Mouse (Mus musculus) WW6 (cell line): ENCODE measurements at regions not wholly inside any gene's neighbourhood (a gene's known extent, or its start where the extent isn't known, plus 50 kb on each side); places are given as distances from the start of the nearest gene placed in this dataset.

Experiments used
- DNase-seq: peaks from one replicate; pipeline ENCODE4 v3.0.0-alpha.2; 2013; ENCODE audit warnings: low read depth, low spot score

DNA sequence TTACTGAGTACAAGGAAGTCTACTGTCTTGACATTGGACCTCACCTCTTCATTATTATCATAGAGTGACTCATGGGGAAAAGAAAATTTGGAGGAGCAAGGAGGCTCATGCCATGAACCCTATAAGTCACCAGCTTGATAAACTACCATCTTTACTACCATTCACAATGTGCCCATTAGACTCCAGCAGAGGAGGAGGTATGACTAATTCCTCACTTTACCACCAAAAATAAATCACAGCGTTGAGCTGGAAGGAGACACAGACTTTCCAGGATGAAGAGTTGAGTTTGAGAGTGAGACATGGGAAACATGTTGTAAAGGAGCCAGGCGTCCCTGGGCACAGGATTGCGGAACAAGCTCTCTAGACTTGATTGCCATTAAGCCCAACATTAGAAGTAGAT lies 195.0 kb upstream of the Mctp2 start:
- DNase-seq: no peak

- no peak for DNase-seq
Measured at GRCm38 (mm10) chr7:72503756-72504155, 197.3 kb upstream of the Mctp2 start.

DNA sequence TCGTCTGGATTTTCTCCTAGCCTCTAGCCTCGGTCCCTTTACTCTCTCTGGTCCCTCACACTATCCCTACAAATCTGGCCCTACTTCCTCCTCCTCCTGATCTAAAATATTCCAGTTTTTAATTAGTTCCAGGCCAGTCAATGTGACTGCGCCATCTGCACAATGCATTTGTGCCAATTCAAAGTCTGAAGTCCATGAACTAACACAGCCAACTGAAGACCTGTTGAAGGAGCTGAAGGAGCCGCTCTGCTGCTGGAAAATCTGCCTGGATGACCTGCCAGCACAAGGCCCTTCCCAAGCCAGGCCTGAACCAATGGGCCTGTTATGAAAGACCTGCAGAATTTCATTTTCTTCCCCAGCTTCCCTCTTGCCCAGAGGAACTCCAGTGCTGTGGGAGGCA lies 197.9 kb upstream of the Mctp2 start:
- no peak for DNase-seq

- no peak for DNase-seq
Measured at GRCm38 (mm10) chr7:72505732-72506460, 199.5 kb upstream of the Mctp2 start.

DNA sequence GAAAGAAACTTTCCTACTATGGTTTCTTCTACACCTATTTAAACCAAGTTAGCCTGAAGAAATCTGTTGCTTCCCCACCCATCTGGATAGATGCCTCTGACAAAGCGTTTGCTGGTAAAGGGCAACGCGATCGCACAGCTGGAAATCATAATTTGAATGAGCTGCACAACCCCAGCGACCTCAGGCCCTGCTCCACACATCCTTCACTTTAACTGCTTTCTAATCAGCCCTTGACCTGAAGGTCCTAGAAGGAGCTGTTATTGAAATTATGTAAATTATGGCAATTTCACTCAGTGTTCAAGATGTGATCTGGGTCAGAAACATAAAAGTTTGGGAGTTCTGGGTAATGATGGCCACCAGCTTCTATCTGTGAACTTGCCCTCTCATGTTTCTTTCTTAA lies 201.5 kb upstream of the Mctp2 start:
- DNase-seq: no peak

DNA sequence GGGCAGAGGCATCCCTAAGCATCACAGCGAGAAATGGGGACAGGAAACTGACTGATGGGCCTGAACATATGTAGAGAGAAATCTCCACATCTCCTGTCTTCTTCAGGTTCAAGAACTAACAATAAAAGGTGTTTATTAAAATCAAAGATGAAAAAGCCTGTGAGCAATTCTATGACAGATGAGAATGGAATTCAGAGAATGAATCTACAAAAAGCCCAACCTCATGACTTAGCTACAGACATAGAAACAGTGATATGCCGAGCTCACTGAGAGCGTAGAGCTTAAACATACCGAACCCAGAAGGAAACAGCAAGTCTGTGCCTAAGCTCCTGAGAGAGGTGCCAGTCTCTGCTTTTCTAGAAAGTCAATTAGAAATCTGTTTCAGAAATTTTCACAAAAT lies 203.7 kb upstream of the Mctp2 start:
- DNase-seq: no peak

GRCm38 (mm10) chr7:72513446-72513845 lies 207.0 kb upstream of the Mctp2 start:
- no peak for DNase-seq

DNA sequence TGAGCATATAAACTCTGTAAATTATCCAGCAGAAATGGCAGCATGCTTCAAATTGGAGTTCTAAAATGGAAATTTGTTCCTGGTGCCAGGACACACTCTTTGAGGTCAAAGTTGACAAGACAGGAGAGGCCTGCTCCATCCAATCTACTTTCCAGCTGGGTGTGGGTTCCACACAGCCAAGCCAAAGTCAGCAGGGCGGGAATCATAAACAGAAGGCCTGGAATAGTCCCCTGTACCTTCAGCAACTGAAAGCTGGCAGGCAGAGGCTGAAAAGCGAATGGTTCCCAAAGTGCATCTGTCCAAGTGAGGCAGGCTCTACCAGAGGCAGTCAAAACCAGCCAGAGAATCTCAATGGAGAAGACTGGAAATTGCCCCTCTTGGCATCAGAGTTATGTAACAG lies 208.4 kb upstream of the Mctp2 start:
- DNase-seq: no peak

DNA sequence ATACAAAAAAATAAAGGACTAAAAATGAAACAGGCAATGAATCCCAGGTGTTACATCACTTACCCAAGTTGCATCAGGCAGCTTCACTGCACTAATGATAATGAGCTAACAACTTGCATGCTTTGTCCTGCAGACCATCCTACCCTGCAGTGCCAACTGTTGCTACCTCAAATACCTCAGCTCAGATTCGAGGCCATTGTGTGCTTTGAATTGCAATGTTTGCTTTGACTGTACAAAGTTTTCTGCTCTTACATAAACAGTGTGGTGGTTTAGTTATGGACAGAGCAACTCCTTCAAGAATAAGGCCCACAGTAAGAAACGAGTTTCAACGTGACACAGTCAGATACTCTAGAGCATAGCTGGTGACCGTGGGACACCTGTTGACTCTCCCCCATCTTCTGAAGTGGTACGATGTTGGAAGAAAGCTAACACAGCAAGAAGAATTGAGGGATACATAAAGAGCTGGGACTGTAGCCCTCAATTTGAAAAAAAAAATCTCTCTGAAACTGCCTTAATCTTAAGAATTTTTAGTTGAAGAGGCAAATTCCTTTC lies 212.1 kb upstream of the Mctp2 start:
- DNase-seq: no peak

DNA sequence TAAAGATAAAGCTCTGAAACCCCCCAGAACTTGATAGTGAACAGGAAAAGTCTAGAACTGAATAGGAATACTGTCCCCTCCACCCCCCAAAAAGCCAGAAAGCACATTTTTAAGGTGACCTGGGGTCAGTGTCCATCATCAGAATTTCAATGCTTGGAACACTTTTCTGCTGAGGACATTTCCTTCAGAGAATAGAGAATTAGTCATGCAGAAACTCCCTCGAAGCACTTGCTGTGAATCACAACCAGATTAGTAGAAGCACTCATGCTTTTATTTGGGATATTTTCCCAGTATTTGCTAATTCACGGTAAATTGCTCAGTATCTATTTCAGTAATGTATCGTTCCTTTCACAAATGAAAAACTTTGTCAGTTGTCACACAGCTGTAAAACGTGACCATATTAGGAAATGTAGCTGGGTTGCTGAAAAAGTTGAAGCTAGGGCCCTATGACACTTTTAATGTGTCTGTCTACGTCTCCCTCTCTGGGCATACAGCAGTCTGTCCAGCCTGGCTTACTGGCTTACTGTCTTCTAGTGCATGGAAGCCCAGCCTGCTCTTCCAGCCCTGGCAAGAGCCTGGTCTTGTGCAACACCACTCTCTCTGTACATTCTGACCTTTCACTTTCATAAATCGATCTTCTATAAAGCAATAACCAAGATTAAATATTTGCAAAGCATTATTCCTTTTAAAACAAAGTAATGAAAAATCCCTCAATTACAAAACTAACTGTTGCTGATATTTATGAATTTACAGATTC lies 213.1 kb upstream of the Mctp2 start:
- no peak for DNase-seq

DNA sequence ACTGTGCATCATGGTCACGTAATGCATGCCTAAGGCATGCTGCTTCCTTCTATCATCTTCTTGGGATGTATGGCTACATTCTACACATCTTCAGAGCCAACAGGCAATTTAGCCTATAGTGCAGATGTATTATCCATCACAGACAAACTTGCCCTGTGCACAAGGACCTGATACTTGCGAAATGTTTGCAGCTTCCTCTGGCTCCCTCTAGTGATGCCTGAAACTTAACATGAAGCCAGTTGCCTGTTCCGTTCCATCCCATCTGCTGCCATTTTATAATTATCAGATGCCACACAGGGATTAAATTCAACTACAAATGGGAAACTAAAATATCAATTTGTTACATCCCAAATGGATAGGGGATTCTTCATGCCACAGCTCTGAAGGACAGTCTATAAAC lies 222.5 kb upstream of the Mctp2 start:
- DNase-seq: no peak

DNA sequence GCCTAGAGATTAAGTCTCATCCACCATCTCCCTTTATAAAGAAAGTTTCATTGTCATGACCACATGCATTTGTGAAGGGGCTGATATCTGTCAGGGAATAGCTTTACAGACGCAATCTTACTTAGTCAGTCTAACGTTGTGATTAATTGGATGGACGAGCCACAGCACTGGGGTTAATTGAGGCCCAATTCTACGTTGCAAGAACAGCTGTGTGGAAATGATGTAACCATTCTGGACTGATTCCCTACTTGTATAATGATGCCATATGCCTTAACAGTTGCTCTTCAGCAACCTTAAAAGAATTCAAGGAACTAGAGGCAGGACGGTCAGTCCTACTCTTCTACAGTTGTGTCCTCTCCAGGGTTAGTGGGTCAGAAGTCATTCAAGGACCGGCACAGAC lies 231.9 kb upstream of the Mctp2 start:
- no peak for DNase-seq

DNA sequence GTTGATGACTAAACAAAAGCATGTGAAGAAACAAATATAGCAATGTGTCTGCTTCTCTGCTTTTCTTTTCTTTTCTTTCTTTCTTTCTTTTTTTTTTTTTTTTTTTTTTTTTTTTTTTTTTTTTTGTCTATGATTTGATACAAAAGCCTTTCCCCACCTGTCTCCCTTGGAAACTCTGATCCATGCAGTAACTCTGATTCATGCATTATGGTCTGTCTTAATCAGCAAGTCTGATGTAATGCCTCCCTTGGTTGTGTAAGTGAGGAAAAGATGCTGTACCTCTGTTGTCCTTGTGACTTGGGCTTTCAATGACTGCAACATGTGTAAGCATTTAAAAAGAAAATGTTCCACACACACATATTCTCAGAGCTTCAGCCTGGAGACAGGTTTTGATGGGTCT lies 233.5 kb upstream of the Mctp2 start:
- no peak for DNase-seq

- no peak for DNase-seq
Measured at GRCm38 (mm10) chr7:72541521-72542478, 235.4 kb upstream of the Mctp2 start.

DNA sequence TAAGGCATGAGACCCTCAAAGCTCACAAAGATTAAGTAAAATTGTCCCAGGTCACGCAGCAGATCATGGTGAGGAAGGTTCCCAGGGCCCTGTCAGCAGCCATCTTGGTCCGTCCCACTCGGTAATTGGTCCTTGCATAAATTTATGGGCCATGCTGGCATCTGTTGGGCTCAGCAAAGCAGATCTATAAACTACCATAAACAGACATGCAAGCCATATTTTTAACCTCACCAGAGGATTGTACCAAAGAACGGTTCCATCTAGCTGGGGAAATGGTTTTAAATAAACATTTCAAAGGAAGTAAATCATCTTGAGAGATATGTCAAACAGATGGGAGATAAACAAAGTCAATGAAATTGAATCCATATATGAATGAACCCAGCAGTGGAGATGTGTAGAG lies 237.1 kb upstream of the Mctp2 start:
- no peak for DNase-seq

DNA sequence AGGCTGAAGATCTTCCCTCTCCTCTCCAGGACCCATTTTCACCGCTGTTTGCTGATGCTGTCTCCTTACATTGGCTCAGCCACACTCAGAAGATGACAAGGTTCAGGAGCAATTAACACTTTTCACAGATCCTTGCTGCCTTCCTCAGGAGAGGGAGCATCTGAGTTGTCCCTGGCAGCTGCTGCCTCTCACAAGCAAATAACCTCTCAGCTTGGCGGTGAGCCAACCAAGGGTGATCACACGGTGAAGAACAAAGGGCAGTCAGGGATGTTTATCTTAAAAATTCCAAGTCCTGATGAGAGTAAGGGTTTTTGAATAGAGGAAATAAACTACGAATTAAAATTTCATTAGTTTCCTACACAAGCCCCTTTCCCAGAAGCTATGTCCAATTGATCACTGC lies 237.5 kb upstream of the Mctp2 start:
- DNase-seq: no peak

GRCm38 (mm10) chr7:72567378-72567777 lies 261.0 kb upstream of the Mctp2 start:
- DNase-seq: no peak

GRCm38 (mm10) chr7:72569177-72569576 lies 262.8 kb upstream of the Mctp2 start:
- DNase-seq: no peak

DNA sequence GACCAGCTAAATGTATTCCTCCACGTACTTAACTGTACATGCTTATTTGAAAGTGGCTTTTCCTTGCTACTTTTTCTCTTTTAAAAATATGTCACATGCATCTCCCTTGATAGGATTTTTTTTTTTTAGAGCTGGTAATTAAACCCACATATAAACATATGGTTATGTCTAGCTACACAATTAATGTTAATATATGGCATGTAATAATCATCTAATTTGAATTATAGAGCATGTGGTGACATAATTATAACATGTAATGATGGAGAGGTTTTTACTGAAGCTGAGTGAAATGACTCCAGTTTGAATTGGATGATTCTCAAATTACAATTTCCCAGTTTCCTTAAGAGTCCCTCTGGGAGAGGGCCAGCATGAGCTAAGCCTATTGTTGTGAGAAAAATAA lies 267.9 kb upstream of the Mctp2 start:
- DNase-seq: no peak

- no peak for DNase-seq
Measured at GRCm38 (mm10) chr7:72584427-72584826, 278.0 kb upstream of the Mctp2 start.

- DNase-seq: no peak
Measured at GRCm38 (mm10) chr7:72589241-72589668, 282.8 kb upstream of the Mctp2 start.
